Mouse (Mus musculus): Measurements from ENCODE around the gene Rab31.

GRCm38 (mm10) chr17:65763221-65763620 lies 9.3 kb downstream of the Rab31 start:
- TF ChIP-seq POLR2A (IDR thresholded peaks at IDR 0.05; ENCODE audit: borderline replicate concordance, control insufficient read depth, low read depth, low read length) (no peak), CTCF (IDR thresholded peaks at IDR 0.05; ENCODE audit: control insufficient read depth, insufficient read depth, low read length) (no peak)

All from bone marrow, adult 2 months (tissue).